Mouse (Mus musculus) stomach, postnatal 0 days (tissue): Measurements from ENCODE around the gene Upk3a.

Source experiments
- CTCF ChIP-seq: IDR thresholded peaks from 2 replicates; pipeline ENCODE4 v1.5.1; 2016; ENCODE audit warnings: antibody characterized with exemption, low read depth, mild to moderate bottlenecking, moderate library complexity
- EP300 ChIP-seq: optimal IDR thresholded peaks from 2 replicates; pipeline ENCODE3; 2016; ENCODE audit warnings: antibody characterized with exemption

- no peak for TF ChIP-seq CTCF
- TF ChIP-seq EP300: no peak
Observed at GRCm38 (mm10) chr15:85027740-85028139, 10.8 kb downstream of the Upk3a start.
